Mouse (Mus musculus) granulocyte monocyte progenitor cell, adult 5-6 weeks (primary cell): ENCODE data around the gene Ap3m1. TPM values are rescaled to one million over a fixed set of nuclear protein-coding genes. Genes with fewer than 3 reads are reported as not detected.
"Not testable (repeated sequence)": the region's sequence is repeated elsewhere in the genome, so short reads cannot be mapped to it uniquely, and the experiment has no call there.

Source experiments
- ATAC-seq: replicated peaks from 2 replicates; pipeline ENCODE4 v1.8.0; 2016; ENCODE audit warnings: mild to moderate bottlenecking, moderate TSS enrichment, inconsistent platforms; ENCODE audit not compliant: poor library complexity, severe bottlenecking
- total RNA-seq, 2 experiments: library from RNA; stranded (forward) in 1 of 2; stranded (reverse) in 1 of 2; fragments of 200-712, 200-1000 nt in 1 of 2; fragments of >200 nt in 1 of 2; fragmentation: Nextera tagmentation in 1 of 2; gene quantifications; 2 replicates each; pipeline ENCODE4 v1.2.3; 2014 to 2017

The Ap3m1 gene
- total RNA-seq (2014; fragmentation: Nextera tagmentation): 54.1 and 71.7 TPM in 2 replicates
- 66.0 and 83.4 TPM in 2 replicates for total RNA-seq (2017)

- ATAC-seq: peak; percentile 86
Observed at GRCm38 (mm10) chr14:21052112-21052780, at the start of gene Ap3m1, which contains the start of gene Adk. Ap3m1 (minus strand) TSS chr14:21052508. Adk (plus strand) TSS chr14:21052574.

- peak; percentile 35; the same call in 1 of the 2 replicates for ATAC-seq
Observed at GRCm38 (mm10) chr14:21101562-21101961, 49.3 kb upstream of the Ap3m1 start.

GRCm38 (mm10) chr14:21100876-21101275 lies 48.6 kb upstream of the Ap3m1 start:
- ATAC-seq: no peak

- no peak for ATAC-seq
Observed at GRCm38 (mm10) chr14:21099371-21099770, 47.1 kb upstream of the Ap3m1 start.

GRCm38 (mm10) chr14:21096689-21097088 lies 44.4 kb upstream of the Ap3m1 start:
- ATAC-seq: no peak

GRCm38 (mm10) chr14:21096279-21096678 lies 44.0 kb upstream of the Ap3m1 start:
- ATAC-seq: no peak

GRCm38 (mm10) chr14:21094161-21094560 lies 41.9 kb upstream of the Ap3m1 start:
- ATAC-seq: not testable (repeated sequence)

- no peak for ATAC-seq
Observed at GRCm38 (mm10) chr14:21090930-21091486, 38.7 kb upstream of the Ap3m1 start.

GRCm38 (mm10) chr14:21090400-21090799 lies 38.1 kb upstream of the Ap3m1 start:
- peak; percentile 97 for ATAC-seq

- no peak for ATAC-seq
Observed at GRCm38 (mm10) chr14:21088731-21089130, 36.4 kb upstream of the Ap3m1 start.

- no peak for ATAC-seq
Observed at GRCm38 (mm10) chr14:21087390-21088060, 35.2 kb upstream of the Ap3m1 start.

GRCm38 (mm10) chr14:21086827-21087351 lies 34.6 kb upstream of the Ap3m1 start:
- ATAC-seq: no peak

GRCm38 (mm10) chr14:21086106-21086505 lies 33.8 kb upstream of the Ap3m1 start:
- no peak for ATAC-seq

- ATAC-seq: no peak
Observed at GRCm38 (mm10) chr14:21085666-21086065, 33.4 kb upstream of the Ap3m1 start.

- ATAC-seq: no peak
Observed at GRCm38 (mm10) chr14:21082823-21083222, 30.5 kb upstream of the Ap3m1 start.

GRCm38 (mm10) chr14:21078511-21078910 lies 26.2 kb upstream of the Ap3m1 start:
- no peak for ATAC-seq

- peak; percentile 51 for ATAC-seq
Observed at GRCm38 (mm10) chr14:21077939-21078338, 25.6 kb upstream of the Ap3m1 start.

- no peak for ATAC-seq
Observed at GRCm38 (mm10) chr14:21076501-21077194, 24.3 kb upstream of the Ap3m1 start.

- ATAC-seq: peak; percentile 98
Observed at GRCm38 (mm10) chr14:21075751-21076500, 23.6 kb upstream of the Ap3m1 start.
